Mouse (Mus musculus) lung, postnatal 0 days (tissue): ENCODE data around the gene Zfp385a. TPM values are rescaled to one million over a fixed set of nuclear protein-coding genes. Genes with fewer than 3 reads are reported as not detected.

Experiments used
- ATAC-seq: fragments of 200-750 bp; cut with Nextera tagmentation; 2 replicates; pipeline ENCODE4 v1.8.0; 2017; ENCODE audit warnings: moderate library complexity
- DNase-seq: peaks from one replicate; pipeline ENCODE4 v3.0.0-alpha.2; 2016; ENCODE audit warnings: low spot score
- H3K27ac ChIP-seq: fragments of 300-500 bp; sonication (generic); 2 replicates; pipeline ENCODE4 v1.5.1; 2014; ENCODE audit warnings: antibody characterized with exemption, mild to moderate bottlenecking, low read length, mixed read lengths
- H3K27me3 ChIP-seq: fragments of 300-500 bp; sonication (generic); replicated peaks from 2 replicates; pipeline ENCODE4 v1.6.1; 2014; ENCODE audit warnings: low read length, mixed read lengths; ENCODE audit not compliant: insufficient read depth
- H3K36me3 ChIP-seq: fragments of 300-500 bp; sonication (generic); 2 replicates; pipeline ENCODE4 v1.6.1; 2014; ENCODE audit warnings: low read length, mixed read lengths; ENCODE audit not compliant: insufficient read depth
- H3K4me1 ChIP-seq: fragments of 300-500 bp; sonication (generic); 2 replicates; pipeline ENCODE4 v1.6.1; 2014; ENCODE audit warnings: antibody characterized with exemption, low read depth, low read length, mixed read lengths; ENCODE audit not compliant: insufficient read depth
- H3K4me2 ChIP-seq: fragments of 300-500 bp; sonication (generic); replicated peaks from 2 replicates; pipeline ENCODE4 v1.6.1; 2014; ENCODE audit warnings: low read depth, mild to moderate bottlenecking, low read length, moderate library complexity, mixed read lengths
- H3K4me3 ChIP-seq: fragments of 300-500 bp; sonication (generic); 2 replicates; pipeline ENCODE4 v1.5.1; 2014; ENCODE audit warnings: low read depth, low read length
- H3K9ac ChIP-seq: fragments of 300-500 bp; sonication (generic); replicated peaks from 2 replicates; pipeline ENCODE4 v1.6.1; 2014; ENCODE audit warnings: low read depth, mild to moderate bottlenecking
- H3K9me3 ChIP-seq: fragments of 300-500 bp; sonication (generic); 2 replicates; pipeline ENCODE4 v1.6.1; 2016; ENCODE audit warnings: low read length, mixed read lengths
- CTCF ChIP-seq: IDR thresholded peaks from 2 replicates; pipeline ENCODE4 v1.5.1; 2016; ENCODE audit warnings: antibody characterized with exemption, mild to moderate bottlenecking
- EP300 ChIP-seq: IDR thresholded peaks from 2 replicates; pipeline ENCODE4 v1.6.1; 2016; ENCODE audit warnings: antibody characterized with exemption, mild to moderate bottlenecking, control low read depth
- WGBS: fragments of 180-500 bp; shearing (Covaris S2); extraction: QIAGEN DNeasy Blood & Tissue Kit; methylation state at CpG from one replicate; pipeline ENCODE4 v1.1.7; 2014; 5-methylcytosine and 5-hydroxymethylcytosine counted together
- polyA plus RNA-seq: library from polyadenylated mRNA; unstranded; fragments of >200 nt; fragmentation: Nextera tagmentation; extraction: Ambion mirVana; gene quantifications from 2 replicates; pipeline ENCODE4 v1.2.1, GENCODE M21; 2015

Gene Zfp385a
- polyA plus RNA-seq, 1 experiment from 2014 or later: 6.5 TPM

- WGBS: 0% methylated on average over 9 of the region's 9 CpGs
- H3K4me1 ChIP-seq: peaks cover 15% of the 10 kb centered on the region; the same call in 1 of the 2 replicates
These were observed 35.3 kb downstream of the Zfp385a start for GRCm38 (mm10) chr15:103304616-103304969.

GRCm38 (mm10) chr15:103303916-103304615, 35.8 kb downstream of the Zfp385a start:
- DNase-seq (no peak), ATAC-seq (no peak)
- 6% methylated on average over 8 of the region's 8 CpGs for WGBS
- no peaks in the 10 kb centered on the region for H3K9me3 ChIP-seq
- H3K27me3 ChIP-seq: no peaks in the 10 kb centered on the region
- peak overlapping the region; percentile 91 for H3K27ac ChIP-seq
- TF ChIP-seq CTCF (no peak), EP300 (no peak)
- H3K4me1 ChIP-seq: peaks cover 15% of the 10 kb centered on the region; the same call in 1 of the 2 replicates
- H3K4me2 ChIP-seq: peak overlapping the region; percentile 85
- no peak overlapping the region for H3K9ac ChIP-seq
- no peaks in the 10 kb centered on the region for H3K36me3 ChIP-seq
- H3K4me3 ChIP-seq: peak overlapping the region; percentile 55

More at GRCm38 (mm10) chr15:103304616-103304969, 35.3 kb downstream of the Zfp385a start:
- peak overlapping the region; percentile 85 for H3K4me2 ChIP-seq
- peak overlapping the region; percentile 57 for H3K9ac ChIP-seq
- no peaks in the 10 kb centered on the region for H3K27me3 ChIP-seq
- H3K36me3 ChIP-seq: no peaks in the 10 kb centered on the region
- peak overlapping the region; percentile 55 for H3K4me3 ChIP-seq
- DNase-seq (no peak), ATAC-seq (no peak)
- H3K9me3 ChIP-seq: no peaks in the 10 kb centered on the region
- H3K27ac ChIP-seq: peak overlapping the region; percentile 91
- TF ChIP-seq CTCF (no peak), EP300 (no peak)

- H3K27ac ChIP-seq: peak overlapping the region; percentile 66
- no peaks in the 10 kb centered on the region for H3K27me3 ChIP-seq
- ATAC-seq: no peak
- H3K4me1 ChIP-seq: peaks cover 15% of the 10 kb centered on the region; the same call in 1 of the 2 replicates
- no peak for TF ChIP-seq EP300
- TF ChIP-seq CTCF: no peak
- DNase-seq: no peak
- whole genome bisulfite sequencing: 35% methylated on average over 6 of the region's 6 CpGs
- no peak overlapping the region for H3K9ac ChIP-seq
- H3K4me2 ChIP-seq: no peak overlapping the region
- H3K9me3 ChIP-seq: no peaks in the 10 kb centered on the region
- H3K36me3 ChIP-seq: 0 out of 2 replicates have a peak, but pooled peaks cover under 1% of the 10 kb centered on the region
- no peak overlapping the region for H3K4me3 ChIP-seq
These were observed 37.4 kb downstream of the Zfp385a start for GRCm38 (mm10) chr15:103302341-103303021.

DNA sequence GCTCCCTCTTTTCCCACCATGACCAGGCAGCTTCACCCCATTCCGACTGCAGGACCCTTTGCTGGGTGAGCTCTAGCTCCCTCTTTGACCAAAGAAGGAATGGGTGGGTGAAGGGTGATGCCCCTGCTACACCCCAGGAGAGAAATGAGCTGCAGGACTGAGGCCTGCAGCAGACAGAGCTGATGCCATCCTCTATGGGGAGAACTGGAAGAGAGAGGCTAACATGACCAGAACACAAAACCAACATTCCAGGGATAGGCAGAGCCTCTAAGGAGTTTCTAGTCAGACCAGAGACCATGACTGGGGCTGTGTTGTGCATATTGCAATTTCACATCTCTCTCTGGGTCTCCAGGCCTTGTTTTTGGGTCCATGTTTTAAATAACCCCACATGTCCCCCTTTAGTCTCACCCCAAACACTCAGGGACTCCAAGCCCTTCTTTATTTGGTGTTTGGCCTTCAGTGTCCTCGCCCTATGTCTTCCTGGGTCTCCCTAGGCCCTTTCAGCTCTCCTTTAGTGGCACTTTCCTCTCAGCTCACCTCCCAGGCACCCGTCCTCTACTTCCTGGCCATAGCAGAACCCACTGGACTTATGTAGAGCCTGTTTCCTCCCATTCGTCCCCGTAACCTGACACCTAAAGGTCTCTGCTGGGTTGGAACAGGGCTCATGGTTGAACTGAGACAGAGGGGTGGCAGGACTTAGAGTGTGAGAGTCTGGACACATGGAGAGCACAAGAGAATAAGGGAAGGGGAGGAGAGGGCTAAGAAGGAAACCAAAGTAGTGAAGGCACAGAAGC, 38.1 kb downstream of the Zfp385a start:
- WGBS: 30% methylated on average over 5 of the region's 5 CpGs
- no peaks in the 10 kb centered on the region for H3K27me3 ChIP-seq
- H3K9me3 ChIP-seq: no peaks in the 10 kb centered on the region
- TF ChIP-seq CTCF (no peak), EP300 (no peak)
- peak overlapping the region; percentile 66 for H3K27ac ChIP-seq
- DNase-seq: no peak
- peaks cover 15% of the 10 kb centered on the region; the same call in 1 of the 2 replicates for H3K4me1 ChIP-seq
- H3K36me3 ChIP-seq: 0 out of 2 replicates have a peak, but pooled peaks cover 3% of the 10 kb centered on the region
- ATAC-seq: no peak
- H3K4me3 ChIP-seq: no peak overlapping the region
- no peak overlapping the region for H3K4me2 ChIP-seq
- H3K9ac ChIP-seq: no peak overlapping the region

DNA sequence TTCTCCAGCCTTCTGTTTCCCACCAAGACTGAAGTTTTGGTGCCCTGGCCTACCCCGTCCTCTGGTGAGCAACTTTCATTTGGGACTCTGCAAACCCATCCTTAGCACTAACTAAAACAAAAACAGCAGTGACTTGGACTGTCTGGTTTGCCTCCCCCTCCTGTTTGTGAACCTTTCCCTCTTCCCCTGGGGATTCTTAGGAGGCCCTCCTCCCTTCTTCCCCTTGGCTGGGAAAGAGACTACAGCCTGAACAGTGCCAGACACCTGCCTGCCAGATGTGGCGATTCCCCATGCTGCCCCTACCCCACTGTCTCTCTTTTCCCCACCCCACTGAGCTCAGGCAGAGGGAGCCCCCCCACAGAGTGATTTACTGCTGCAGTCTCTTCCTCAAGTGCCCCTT, 38.8 kb downstream of the Zfp385a start:
- no peak overlapping the region for H3K4me3 ChIP-seq
- no peaks in the 10 kb centered on the region for H3K9me3 ChIP-seq
- peak overlapping the region; percentile 86; the same call in 1 of the 2 replicates for H3K27ac ChIP-seq
- TF ChIP-seq CTCF: no peak
- TF ChIP-seq EP300: no peak
- DNase-seq (no peak), ATAC-seq (no peak)
- no peak overlapping the region for H3K4me2 ChIP-seq
- no peak overlapping the region for H3K9ac ChIP-seq
- WGBS: 44% methylated on average over 2 of the region's 2 CpGs
- peaks cover 15% of the 10 kb centered on the region; the same call in 1 of the 2 replicates for H3K4me1 ChIP-seq
- no peaks in the 10 kb centered on the region for H3K27me3 ChIP-seq
- 0 out of 2 replicates have a peak, but pooled peaks cover 3% of the 10 kb centered on the region for H3K36me3 ChIP-seq

DNA sequence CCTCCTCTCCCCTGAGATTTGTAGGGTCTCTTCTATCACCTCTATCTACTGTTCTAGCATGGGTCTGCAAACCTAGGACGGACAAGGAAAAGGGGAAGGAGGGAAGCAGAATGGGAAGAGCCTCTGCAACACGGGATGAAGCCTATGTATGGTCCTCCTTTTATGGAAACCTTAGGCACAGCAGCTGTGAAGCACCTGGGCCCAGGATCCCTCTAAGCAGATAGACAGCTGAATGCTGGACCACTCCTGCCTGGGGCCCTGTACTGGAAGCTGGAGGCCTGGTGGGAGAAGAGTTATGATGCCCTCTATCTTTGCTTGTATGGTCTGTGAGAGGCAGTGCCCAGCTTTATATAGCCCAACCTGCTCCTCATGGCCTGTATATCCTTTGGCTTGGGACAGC, 39.3 kb downstream of the Zfp385a start:
- TF ChIP-seq EP300 (no peak), CTCF (no peak)
- ATAC-seq: no peak
- Histone ChIP-seq H3K27ac (peak overlapping the region; percentile 86; the same call in 1 of the 2 replicates), H3K27me3 (no peaks in the 10 kb centered on the region), H3K4me3 (no peak overlapping the region), H3K36me3 (0 out of 2 replicates have a peak, but pooled peaks cover 3% of the 10 kb centered on the region), H3K9me3 (no peaks in the 10 kb centered on the region), H3K9ac (no peak overlapping the region), H3K4me2 (no peak overlapping the region), H3K4me1 (peaks cover 15% of the 10 kb centered on the region; the same call in 1 of the 2 replicates)
- 16% methylated on average over 2 of the region's 2 CpGs for WGBS
- DNase-seq: no peak
